Mouse (Mus musculus) hindbrain, embryonic 12.5 days (tissue): Measurements from ENCODE around the gene Olfr1358. TPM values are rescaled to one million over a fixed set of nuclear protein-coding genes. Genes with fewer than 3 reads are reported as not detected.
"Not testable (repeated sequence)": the region's sequence is repeated elsewhere in the genome, so short reads cannot be mapped to it uniquely, and the experiment has no call there.

Experiments
- ATAC-seq: fragments of 200-750 bp; cut with Nextera tagmentation; 2 replicates; pipeline ENCODE4 v1.8.0; 2017; ENCODE audit warnings: moderate TSS enrichment; ENCODE audit not compliant: low FRiP score
- H3K27ac ChIP-seq: fragments of 300-500 bp; sonication (generic); 2 replicates; pipeline ENCODE4 v1.5.1; 2016; ENCODE audit warnings: mild to moderate bottlenecking
- H3K27me3 ChIP-seq: fragments of 300-500 bp; sonication (generic); 2 replicates; pipeline ENCODE4 v1.6.1; 2016; ENCODE audit warnings: mild to moderate bottlenecking
- H3K36me3 ChIP-seq: fragments of 300-500 bp; sonication (generic); 2 replicates; pipeline ENCODE4 v1.6.1; 2016; ENCODE audit warnings: mild to moderate bottlenecking
- H3K4me1 ChIP-seq: fragments of 300-500 bp; sonication (generic); 2 replicates; pipeline ENCODE4 v1.6.1; 2016
- H3K4me2 ChIP-seq: fragments of 300-500 bp; sonication (generic); replicated peaks from 2 replicates; pipeline ENCODE4 v1.6.1; 2016; ENCODE audit warnings: mild to moderate bottlenecking
- H3K4me3 ChIP-seq: fragments of 300-500 bp; sonication (generic); 2 replicates; pipeline ENCODE4 v1.5.1; 2016; ENCODE audit warnings: mild to moderate bottlenecking
- H3K9ac ChIP-seq: fragments of 300-500 bp; sonication (generic); 2 replicates; pipeline ENCODE4 v1.6.1; 2016; ENCODE audit warnings: mild to moderate bottlenecking, moderate library complexity
- H3K9me3 ChIP-seq: fragments of 300-500 bp; sonication (generic); replicated peaks from 2 replicates; pipeline ENCODE4 v1.6.1; 2016; ENCODE audit warnings: mild to moderate bottlenecking
- WGBS: fragments of 180-500 bp; shearing (Covaris S2); methylation state at CpG from one replicate; pipeline ENCODE4 v1.1.7; 2016; 5-methylcytosine and 5-hydroxymethylcytosine counted together
- polyA plus RNA-seq: library from polyadenylated mRNA; unstranded; fragments of >200 nt; fragmentation: Nextera tagmentation; extraction: Ambion mirVana; gene quantifications from 2 replicates; pipeline ENCODE4 v1.2.1, GENCODE M21; 2016

The Olfr1358 gene
- polyA plus RNA-seq, result not detected in 2 replicates

DNA sequence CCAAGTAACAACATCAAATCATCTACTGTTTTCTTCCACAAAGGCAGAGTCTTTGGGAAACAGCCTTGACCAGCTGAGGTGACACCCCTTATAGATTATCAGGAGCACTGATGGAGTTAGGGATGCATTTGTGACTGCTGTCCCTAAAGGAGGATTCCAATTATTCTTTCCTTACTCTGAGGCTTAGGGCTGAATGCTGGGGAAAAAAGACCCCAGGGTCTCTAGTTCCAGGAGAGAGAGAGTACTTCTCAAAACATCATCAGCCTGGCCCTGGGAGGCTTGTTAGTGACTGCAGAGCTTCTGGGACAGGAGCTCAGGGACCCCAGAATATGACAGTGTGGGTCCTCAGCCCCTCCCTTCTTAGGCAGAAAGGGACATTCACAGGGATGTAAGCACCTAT is at the start of gene Olfr1358:
Gene Olfr1358 (plus strand): TSS at position 301 of the 400 bp plus-strand sequence.
- H3K27me3 ChIP-seq, result no peaks in the 10 kb centered on the region
- H3K27ac ChIP-seq, result no peak within 1 kb of the TSS
- ATAC-seq, result no peak
- no peaks in the 10 kb centered on the region for H3K9me3 ChIP-seq
- H3K9ac ChIP-seq, result no peak within 1 kb of the TSS
- H3K4me2 ChIP-seq, result no peak within 1 kb of the TSS
- no peak within 1 kb of the TSS for H3K4me3 ChIP-seq
- H3K36me3 ChIP-seq, result no peaks in the 10 kb centered on the region
- no peaks in the 10 kb centered on the region for H3K4me1 ChIP-seq

DNA sequence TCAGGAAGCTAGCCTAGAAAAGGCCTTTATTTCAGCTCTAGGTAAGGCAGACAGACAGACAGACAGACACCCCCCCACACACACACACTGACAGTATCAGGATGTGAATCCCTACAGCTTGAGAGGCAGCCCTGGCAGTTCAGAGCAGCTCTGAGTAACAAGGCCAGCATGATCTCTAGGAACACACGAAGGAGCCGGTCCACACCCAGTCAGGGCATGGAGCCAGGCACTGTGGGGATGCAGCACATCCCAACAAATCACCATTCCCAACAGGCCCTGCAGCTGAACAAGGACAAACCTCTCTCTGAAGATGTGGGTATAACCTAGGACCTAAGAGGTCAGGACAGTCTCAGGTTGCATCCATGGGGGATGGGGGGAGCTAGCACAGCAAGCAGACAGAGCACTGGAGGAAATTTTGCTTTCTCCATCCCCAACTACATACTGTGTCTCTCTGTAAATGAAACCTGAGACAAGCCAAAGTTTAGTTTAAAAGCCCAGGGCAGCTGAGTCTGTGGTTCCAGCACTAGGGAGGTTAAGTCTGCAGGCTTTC is 49.4 kb upstream of the Olfr1358 start:
- Histone ChIP-seq H3K27ac (peak overlapping the region; percentile 17; the same call in 1 of the 2 replicates), H3K9ac (no peak overlapping the region), H3K4me1 (peaks cover 17% of the 10 kb centered on the region), H3K27me3 (0 out of 2 replicates have a peak, but pooled peaks cover 3% of the 10 kb centered on the region), H3K4me3 (no peak overlapping the region), H3K9me3 (no peaks in the 10 kb centered on the region), H3K4me2 (no peak overlapping the region), H3K36me3 (no peaks in the 10 kb centered on the region)
- no peak for ATAC-seq
- 46% methylated on average over 2 of the region's 2 CpGs for WGBS

DNA sequence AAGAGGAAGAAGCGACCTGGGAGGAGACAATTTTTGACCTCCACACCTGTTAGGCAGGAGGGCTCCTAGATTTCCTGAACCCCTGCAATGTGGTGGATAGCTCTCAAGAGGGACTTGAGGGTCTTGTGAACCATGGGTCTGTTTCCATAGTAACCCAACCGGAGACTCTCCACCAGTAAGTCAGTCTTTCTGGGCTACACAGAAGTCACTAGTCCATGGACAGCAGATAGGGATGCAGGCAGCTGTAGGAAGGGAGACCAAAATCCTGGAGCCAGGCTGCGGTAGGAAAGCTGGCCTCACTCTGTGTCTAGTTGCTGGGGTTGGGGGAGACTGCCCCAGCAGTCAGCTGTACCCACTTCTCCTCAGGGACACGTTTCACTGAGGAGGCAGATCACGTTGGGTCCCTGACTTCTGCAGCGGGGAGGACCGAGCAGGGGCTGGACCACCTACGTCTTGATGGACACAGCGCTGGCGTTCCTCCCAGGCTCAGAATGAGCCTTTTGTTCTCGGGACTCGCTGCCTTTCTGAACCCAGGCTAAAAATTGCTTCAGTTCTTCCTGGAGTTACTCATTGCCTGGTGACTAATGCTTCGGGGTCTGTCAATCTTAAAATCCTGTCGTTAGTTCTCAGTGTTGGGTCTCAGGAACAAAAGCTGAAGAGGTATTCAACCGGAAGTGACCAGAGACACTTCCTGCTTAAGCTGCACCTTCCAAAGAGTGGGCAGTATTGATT is 46.5 kb upstream of the Olfr1358 start:
- no peaks in the 10 kb centered on the region for H3K9me3 ChIP-seq
- ATAC-seq, result peak; percentile 53
- no peak overlapping the region for H3K4me3 ChIP-seq
- peak overlapping the region; percentile 38 for H3K4me2 ChIP-seq
- WGBS, result 17% methylated on average over 15 of the region's 15 CpGs
- peaks cover 4% of the 10 kb centered on the region; the same call in 1 of the 2 replicates for H3K4me1 ChIP-seq
- H3K36me3 ChIP-seq, result no peaks in the 10 kb centered on the region
- H3K9ac ChIP-seq, result no peak overlapping the region
- peak overlapping the region; percentile 30; the same call in 1 of the 2 replicates for H3K27ac ChIP-seq
- no peaks in the 10 kb centered on the region for H3K27me3 ChIP-seq

DNA sequence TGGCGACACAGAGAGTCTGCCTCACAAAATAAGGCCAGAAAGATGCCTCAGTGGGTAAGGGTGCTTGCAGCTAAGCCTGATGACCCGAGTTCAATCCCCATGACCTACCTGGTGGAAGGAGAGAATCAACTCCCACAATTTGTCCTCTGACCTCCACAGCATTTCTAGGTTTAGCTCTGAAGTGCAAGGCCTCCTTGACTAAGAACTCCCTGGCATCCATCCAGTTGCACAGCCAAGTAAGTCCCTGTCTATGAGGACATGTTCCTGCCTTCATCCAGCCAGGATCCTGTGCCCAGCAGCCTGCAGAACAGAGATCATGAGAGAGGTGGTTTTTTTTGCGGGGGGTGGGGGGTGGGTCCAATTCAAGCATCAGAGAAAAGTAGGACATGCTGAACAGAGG is 45.2 kb upstream of the Olfr1358 start:
- ATAC-seq, result no peak
- 75% methylated on average over 3 of the region's 3 CpGs for WGBS

DNA sequence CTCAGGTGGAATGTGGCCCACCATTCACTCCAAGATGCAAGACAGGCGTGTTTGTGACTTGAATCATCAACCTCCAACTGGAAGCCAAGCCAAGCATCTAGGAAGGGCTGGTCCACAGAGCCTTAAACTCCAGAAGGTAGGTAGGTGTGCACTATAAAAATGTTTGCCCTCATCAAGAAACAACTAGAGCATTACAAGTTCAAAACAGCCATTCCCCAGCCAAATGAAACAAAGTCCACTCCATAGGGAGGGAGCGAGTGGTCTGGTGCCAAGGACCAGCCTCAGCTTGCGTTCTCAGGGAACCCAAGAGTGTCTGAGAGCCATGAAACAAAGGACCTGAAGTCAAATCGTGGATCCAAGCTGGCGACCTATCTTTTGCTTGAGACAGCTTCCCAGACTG is 43.8 kb upstream of the Olfr1358 start:
- no peak overlapping the region for H3K27ac ChIP-seq
- H3K4me1 ChIP-seq, result peaks cover 4% of the 10 kb centered on the region; the same call in 1 of the 2 replicates
- 64% methylated on average over 5 of the region's 5 CpGs for WGBS
- H3K9ac ChIP-seq, result no peak overlapping the region
- H3K4me2 ChIP-seq, result no peak overlapping the region
- H3K27me3 ChIP-seq, result no peaks in the 10 kb centered on the region
- no peaks in the 10 kb centered on the region for H3K9me3 ChIP-seq
- H3K4me3 ChIP-seq, result no peak overlapping the region
- no peaks in the 10 kb centered on the region for H3K36me3 ChIP-seq
- no peak for ATAC-seq

More for the DNA sequence above, 45.2 kb upstream of the Olfr1358 start:
- H3K4me3 ChIP-seq, result no peak overlapping the region
- H3K4me2 ChIP-seq, result no peak overlapping the region
- H3K27ac ChIP-seq, result no peak overlapping the region
- H3K9ac ChIP-seq, result no peak overlapping the region
- no peaks in the 10 kb centered on the region for H3K9me3 ChIP-seq
- peaks cover 4% of the 10 kb centered on the region; the same call in 1 of the 2 replicates for H3K4me1 ChIP-seq
- H3K36me3 ChIP-seq, result no peaks in the 10 kb centered on the region
- H3K27me3 ChIP-seq, result no peaks in the 10 kb centered on the region

DNA sequence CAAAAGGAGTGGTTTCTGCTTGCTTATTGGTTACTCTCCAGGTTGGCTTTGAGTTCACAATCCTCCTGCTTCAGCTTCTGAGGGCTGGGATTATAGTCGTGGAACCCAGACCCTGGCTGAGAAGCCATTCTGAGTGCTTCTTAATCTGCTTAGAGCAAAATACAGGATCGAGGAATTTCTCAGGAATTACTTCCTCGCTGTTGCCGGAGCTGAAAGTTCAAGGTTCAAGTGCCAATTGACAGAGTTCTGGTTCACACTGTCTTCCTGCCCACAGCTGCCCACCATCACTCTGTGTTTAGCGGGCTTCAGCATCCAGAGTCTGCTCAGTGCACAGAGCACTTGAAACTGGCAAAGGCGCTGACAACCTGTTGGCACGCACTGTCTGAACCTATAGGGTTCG is 42.5 kb upstream of the Olfr1358 start:
- H3K36me3 ChIP-seq, result no peaks in the 10 kb centered on the region
- H3K27me3 ChIP-seq, result no peaks in the 10 kb centered on the region
- no peak overlapping the region for H3K4me3 ChIP-seq
- H3K9me3 ChIP-seq, result no peaks in the 10 kb centered on the region
- no peak overlapping the region for H3K4me2 ChIP-seq
- no peak for ATAC-seq
- no peak overlapping the region for H3K9ac ChIP-seq
- WGBS, result 80% methylated on average over 8 of the region's 8 CpGs
- no peak overlapping the region for H3K27ac ChIP-seq
- H3K4me1 ChIP-seq, result peaks cover 4% of the 10 kb centered on the region; the same call in 1 of the 2 replicates

DNA sequence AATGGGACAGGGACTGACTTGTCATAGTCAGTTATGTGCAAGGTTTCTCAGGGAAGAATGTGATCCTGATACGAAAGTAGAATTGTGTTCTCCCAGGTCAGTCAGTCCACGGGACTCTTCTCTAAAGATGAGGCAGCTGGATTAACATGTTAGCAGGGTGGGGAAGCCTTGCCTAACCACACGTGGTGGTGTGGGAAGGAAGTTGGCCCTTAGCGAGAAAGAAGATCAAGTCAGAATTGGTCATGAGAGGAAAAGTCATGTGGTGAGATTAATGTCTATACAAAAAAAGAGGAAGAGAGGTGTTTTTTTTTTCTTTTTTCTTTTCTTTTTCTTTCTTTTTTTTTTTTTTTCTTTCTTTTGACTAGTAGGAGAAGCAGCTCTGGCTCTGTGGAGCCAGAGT is 40.4 kb upstream of the Olfr1358 start:
- H3K9ac ChIP-seq, result no peak overlapping the region
- no peak overlapping the region for H3K27ac ChIP-seq
- no peak for ATAC-seq
- WGBS, result 85% methylated on average over 4 of the region's 4 CpGs
- H3K4me2 ChIP-seq, result no peak overlapping the region
- H3K4me3 ChIP-seq, result no peak overlapping the region
- H3K4me1 ChIP-seq, result peaks cover 5% of the 10 kb centered on the region
- no peaks in the 10 kb centered on the region for H3K27me3 ChIP-seq
- H3K9me3 ChIP-seq, result no peaks in the 10 kb centered on the region
- H3K36me3 ChIP-seq, result no peaks in the 10 kb centered on the region

DNA sequence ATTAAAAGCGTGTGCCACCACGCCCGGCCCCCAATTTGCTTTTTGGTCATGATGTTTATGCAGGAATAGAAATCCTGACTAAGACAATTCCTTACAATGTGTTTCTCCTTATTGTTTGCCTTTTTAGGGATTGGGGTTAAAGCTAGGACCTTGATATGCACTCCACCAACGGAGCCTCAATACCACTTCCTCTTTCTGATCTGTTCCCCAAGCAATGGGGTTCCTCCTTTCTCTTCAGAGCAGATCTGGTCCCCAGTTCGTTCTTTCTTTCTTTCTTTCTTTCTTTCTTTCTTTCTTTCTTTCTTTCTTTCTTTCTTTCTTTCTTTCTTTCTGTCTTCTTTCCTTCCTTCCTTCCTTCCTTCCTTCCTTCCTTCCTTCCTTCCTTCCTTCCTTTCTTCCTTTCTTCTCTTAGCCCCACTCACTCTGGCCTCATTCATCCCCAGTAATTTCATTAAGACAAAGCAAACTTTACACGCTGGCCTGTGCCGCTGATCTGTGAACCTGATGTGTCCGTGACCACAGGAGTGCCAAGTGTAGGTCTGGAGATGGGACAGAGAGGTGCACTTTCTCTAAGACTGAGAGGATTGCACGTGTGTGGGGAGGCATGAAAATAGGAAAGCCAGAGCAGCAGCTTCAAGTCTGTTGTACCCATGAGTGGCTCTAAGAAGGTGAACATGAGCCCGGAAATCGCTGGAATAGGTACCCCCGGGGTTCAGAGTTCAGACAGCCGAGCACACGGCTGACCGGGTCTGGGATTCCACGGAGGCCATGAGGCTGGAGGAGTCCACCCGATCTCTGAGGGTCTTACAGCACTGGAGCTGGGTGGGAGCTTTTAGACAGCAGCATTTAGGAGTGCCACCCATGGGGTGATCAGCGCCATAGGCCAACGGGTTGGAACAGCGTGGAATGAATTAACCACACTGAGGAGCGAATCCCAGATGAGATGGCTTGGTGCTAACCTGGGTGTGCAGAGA is 36.0 kb upstream of the Olfr1358 start:
- Histone ChIP-seq H3K36me3 (no peaks in the 10 kb centered on the region), H3K4me2 (peak overlapping the region; percentile 85), H3K9ac (peak overlapping the region; percentile 61), H3K27ac (no peak overlapping the region), H3K27me3 (0 out of 2 replicates have a peak, but pooled peaks cover 5% of the 10 kb centered on the region), H3K9me3 (no peaks in the 10 kb centered on the region), H3K4me1 (peaks cover 9% of the 10 kb centered on the region), H3K4me3 (peak overlapping the region; percentile 50)
- ATAC-seq, result peak; percentile 70; the same call in 1 of the 2 replicates
- WGBS, result 38% methylated on average over 21 of the region's 21 CpGs

DNA sequence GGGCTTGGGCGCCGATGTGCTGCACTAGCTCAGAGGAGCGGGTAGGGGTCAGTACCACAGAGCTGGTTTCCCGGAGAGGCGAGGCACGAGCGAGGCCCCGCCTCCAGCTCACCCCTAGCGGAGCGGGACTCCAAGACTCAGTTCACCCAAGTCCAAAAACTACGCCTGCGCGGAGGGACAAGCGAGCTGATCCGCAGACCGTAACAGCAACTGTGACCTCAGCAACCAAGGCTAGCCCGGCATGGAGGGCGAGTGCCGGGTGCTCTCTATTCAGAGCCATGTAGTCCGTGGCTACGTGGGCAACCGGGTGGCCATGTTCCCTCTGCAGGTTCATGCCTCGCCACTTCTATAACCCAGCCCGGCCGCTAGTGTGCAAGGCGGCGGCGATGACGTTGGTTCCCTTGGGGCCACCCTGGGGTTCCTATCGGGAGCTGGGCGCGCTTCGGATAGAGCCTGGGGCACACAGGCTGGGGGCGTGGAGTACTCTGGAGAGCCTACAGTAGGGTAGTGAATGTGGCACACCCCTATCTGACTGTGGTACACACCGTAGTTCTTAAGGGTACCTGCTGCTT is 35.2 kb upstream of the Olfr1358 start:
- Histone ChIP-seq H3K9ac (peak overlapping the region; percentile 61), H3K4me1 (peaks cover 9% of the 10 kb centered on the region), H3K4me3 (peak overlapping the region; percentile 50), H3K27ac (no peak overlapping the region), H3K27me3 (peaks cover 11% of the 10 kb centered on the region; the same call in 1 of the 2 replicates), H3K36me3 (no peaks in the 10 kb centered on the region), H3K4me2 (peak overlapping the region; percentile 85), H3K9me3 (no peaks in the 10 kb centered on the region)
- WGBS, result under 1% methylated on average over 35 of the region's 35 CpGs
- ATAC-seq, result peak; percentile 96

DNA sequence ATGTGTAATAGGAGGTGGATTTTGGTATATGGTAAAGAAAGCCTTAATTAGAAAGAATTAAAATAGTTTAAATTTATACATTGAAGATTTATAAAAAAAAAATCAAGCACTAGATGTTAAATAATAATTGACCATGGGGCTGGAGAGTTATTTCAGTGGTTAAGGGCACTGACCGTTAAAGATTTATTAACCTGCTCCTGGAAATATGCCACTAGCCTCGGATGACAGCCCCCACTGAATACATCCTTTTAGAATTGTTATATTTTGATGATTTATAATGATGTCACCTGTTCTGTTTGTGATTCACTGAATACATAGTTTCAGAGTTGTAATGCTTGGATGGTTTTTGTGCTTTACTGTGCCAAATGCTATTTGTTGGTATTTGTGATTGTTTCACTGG is 31.9 kb upstream of the Olfr1358 start:
- H3K27me3 ChIP-seq, result peaks cover 11% of the 10 kb centered on the region
- H3K4me1 ChIP-seq, result peaks cover 13% of the 10 kb centered on the region
- 77% methylated on average over 2 of the region's 2 CpGs for WGBS
- not testable (repeated sequence) for H3K4me3 ChIP-seq, H3K9me3 ChIP-seq, ATAC-seq, H3K9ac ChIP-seq, H3K4me2 ChIP-seq, H3K27ac ChIP-seq, H3K36me3 ChIP-seq

DNA sequence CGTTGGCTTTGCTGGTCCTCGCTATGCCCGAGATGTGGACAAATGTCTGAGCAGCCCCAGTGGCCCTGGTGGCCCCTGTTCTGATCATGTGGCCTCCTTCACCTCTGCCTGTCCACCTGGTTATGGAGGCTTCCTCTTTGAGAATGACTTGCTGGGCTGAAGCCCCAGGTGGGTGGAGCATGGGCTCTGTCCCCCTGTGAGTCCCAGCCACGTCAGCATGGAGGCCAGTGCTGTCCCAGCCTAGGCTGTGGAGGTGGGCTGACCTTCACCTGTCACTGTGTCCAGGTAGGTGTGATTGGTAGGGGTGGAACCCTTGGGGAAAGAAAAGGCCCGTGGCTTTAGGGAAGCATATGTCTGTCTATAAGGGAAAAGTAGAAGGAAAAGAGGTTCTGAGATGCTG is 30.4 kb upstream of the Olfr1358 start:
- Histone ChIP-seq H3K9ac (no peak overlapping the region), H3K36me3 (no peaks in the 10 kb centered on the region), H3K27ac (no peak overlapping the region), H3K4me2 (no peak overlapping the region), H3K27me3 (peaks cover 14% of the 10 kb centered on the region), H3K9me3 (no peaks in the 10 kb centered on the region), H3K4me1 (peaks cover 8% of the 10 kb centered on the region), H3K4me3 (no peak overlapping the region)
- no peak for ATAC-seq
- WGBS, result 74% methylated on average over 5 of the region's 5 CpGs
